Mouse (Mus musculus) limb, embryonic 14.5 days (tissue): ENCODE measurements at regions not wholly inside any gene's neighbourhood (a gene's known extent, or its start where the extent isn't known, plus 50 kb on each side); places are given as distances from the start of the nearest gene placed in this dataset.
"Not testable (repeated sequence)": the region's sequence is repeated elsewhere in the genome, so short reads cannot be mapped to it uniquely, and the experiment has no call there.

Source experiments
- ATAC-seq: fragments of 200-750 bp; cut with Nextera tagmentation; 2 replicates; pipeline ENCODE4 v1.8.0; 2017; ENCODE audit warnings: low read depth, moderate number of reproducible peaks, moderate TSS enrichment; ENCODE audit not compliant: low FRiP score
- DNase-seq: peaks from one replicate; pipeline ENCODE4 v3.0.0-alpha.2; 2015; ENCODE audit warnings: low spot score
- H3K27ac ChIP-seq: fragments of 300-500 bp; sonication (generic); replicated peaks from 2 replicates; pipeline ENCODE4 v1.5.1; 2014; ENCODE audit warnings: low read depth, mild to moderate bottlenecking, low read length, moderate library complexity, mixed read lengths
- H3K27me3 ChIP-seq: fragments of 300-500 bp; sonication (generic); 2 replicates; pipeline ENCODE4 v1.6.1; 2014; ENCODE audit warnings: low read length, mixed read lengths; ENCODE audit not compliant: control insufficient read depth, insufficient read depth
- H3K36me3 ChIP-seq: fragments of 300-500 bp; sonication (generic); 2 replicates; pipeline ENCODE4 v1.6.1; 2014; ENCODE audit warnings: mild to moderate bottlenecking, low read length, moderate library complexity, mixed read lengths; ENCODE audit not compliant: control insufficient read depth, insufficient read depth
- H3K4me1 ChIP-seq: fragments of 300-500 bp; sonication (generic); 2 replicates; pipeline ENCODE4 v1.6.1; 2014; ENCODE audit warnings: antibody characterized with exemption, low read length, mixed read lengths; ENCODE audit not compliant: control insufficient read depth, insufficient read depth
- H3K4me2 ChIP-seq: fragments of 300-500 bp; sonication (generic); replicated peaks from 2 replicates; pipeline ENCODE4 v1.6.1; 2014; ENCODE audit warnings: low read depth, mild to moderate bottlenecking, low read length, moderate library complexity; ENCODE audit not compliant: severe bottlenecking
- H3K4me3 ChIP-seq: fragments of 300-500 bp; sonication (generic); replicated peaks from 2 replicates; pipeline ENCODE4 v1.5.1; 2014; ENCODE audit warnings: low read length
- H3K9ac ChIP-seq: fragments of 300-500 bp; sonication (generic); 2 replicates; pipeline ENCODE4 v1.6.1; 2014; ENCODE audit warnings: mild to moderate bottlenecking, low read depth, low read length, moderate library complexity; ENCODE audit not compliant: severe bottlenecking
- H3K9me3 ChIP-seq: fragments of 300-500 bp; sonication (generic); 2 replicates; pipeline ENCODE4 v1.6.1; 2016; ENCODE audit warnings: low read length; ENCODE audit not compliant: control insufficient read depth
- POLR2A ChIP-seq: fragments of 200-500 bp; IDR thresholded peaks from 2 replicates; pipeline ENCODE4 v1.8.0; 2012; ENCODE audit warnings: inconsistent platforms, mild to moderate bottlenecking, moderate library complexity, borderline replicate concordance; ENCODE audit not compliant: insufficient read depth, insufficient read length; ENCODE audit errors: extremely low read depth
- WGBS: fragments of 180-500 bp; shearing (Covaris S2); extraction: QIAGEN DNeasy Blood & Tissue Kit; methylation state at CpG from one replicate; pipeline ENCODE4 v1.1.7; 2014; 5-methylcytosine and 5-hydroxymethylcytosine counted together

- WGBS: 45% methylated on average over 5 of the region's 5 CpGs
- H3K9me3 ChIP-seq: no peaks in the 10 kb centered on the region
- no peak overlapping the region for H3K4me3 ChIP-seq
- DNase-seq (no peak), ATAC-seq (no peak)
- TF ChIP-seq POLR2A: no peak
- peaks cover 33% of the 10 kb centered on the region for H3K4me1 ChIP-seq
- H3K27me3 ChIP-seq: no peaks in the 10 kb centered on the region
- H3K36me3 ChIP-seq: no peaks in the 10 kb centered on the region
- H3K9ac ChIP-seq: no peak overlapping the region
- H3K27ac ChIP-seq: no peak overlapping the region
- H3K4me2 ChIP-seq: no peak overlapping the region
These were observed 63.3 kb downstream of the Rhob start for GRCm38 (mm10) chr12:8436553-8436952.

DNA sequence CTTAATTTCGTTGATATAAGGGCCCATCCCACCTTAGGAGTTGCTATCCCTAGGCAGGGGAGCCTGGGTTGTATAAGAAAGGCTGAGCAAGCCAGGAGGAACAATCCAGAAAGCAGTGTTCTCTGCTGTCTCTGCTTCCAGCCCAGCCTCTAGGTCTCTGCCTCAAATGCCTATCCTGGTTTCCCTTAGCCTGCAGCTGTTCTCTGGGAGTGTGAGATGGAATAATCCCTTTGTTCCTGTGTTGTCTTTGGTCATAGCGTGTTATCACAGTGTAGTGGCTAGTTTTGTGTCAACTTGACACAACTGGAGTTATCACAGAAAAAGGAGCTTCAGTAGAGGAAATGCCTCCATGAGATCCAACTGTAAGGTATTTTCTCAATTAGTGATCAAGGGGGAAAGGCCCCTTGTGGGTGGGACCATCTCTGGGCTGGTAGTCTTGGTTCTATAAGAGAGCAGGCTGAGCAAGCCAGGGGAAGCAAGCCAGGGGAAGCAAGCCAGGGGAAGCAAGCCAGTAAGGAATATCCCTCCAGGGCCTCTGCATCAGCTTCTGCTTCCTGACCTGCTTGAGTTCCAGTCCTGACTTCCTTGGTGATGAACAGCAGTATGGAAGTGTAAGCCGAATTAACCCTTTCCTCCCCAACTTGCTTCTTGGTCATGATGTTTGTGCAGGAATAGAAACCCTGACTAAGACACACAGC, 64.0 kb downstream of the Rhob start:
- not testable (repeated sequence) for H3K4me2 ChIP-seq, H3K27me3 ChIP-seq, ATAC-seq, H3K9ac ChIP-seq, H3K36me3 ChIP-seq, H3K27ac ChIP-seq, H3K9me3 ChIP-seq, DNase-seq, H3K4me3 ChIP-seq
- 69% methylated on average over 3 of the region's 3 CpGs for WGBS
- peaks cover 29% of the 10 kb centered on the region for H3K4me1 ChIP-seq

GRCm38 (mm10) chr12:8428228-8428990, 71.4 kb downstream of the Rhob start:
- no peak overlapping the region for H3K4me2 ChIP-seq
- no peaks in the 10 kb centered on the region for H3K36me3 ChIP-seq
- no peaks in the 10 kb centered on the region for H3K9me3 ChIP-seq
- H3K27me3 ChIP-seq: no peaks in the 10 kb centered on the region
- H3K4me3 ChIP-seq: no peak overlapping the region
- no peak for DNase-seq
- WGBS: 70% methylated on average over 5 of the region's 5 CpGs
- H3K4me1 ChIP-seq: peaks cover 13% of the 10 kb centered on the region
- ATAC-seq: no peak
- no peak overlapping the region for H3K9ac ChIP-seq
- TF ChIP-seq POLR2A: no peak
- no peak overlapping the region for H3K27ac ChIP-seq

DNA sequence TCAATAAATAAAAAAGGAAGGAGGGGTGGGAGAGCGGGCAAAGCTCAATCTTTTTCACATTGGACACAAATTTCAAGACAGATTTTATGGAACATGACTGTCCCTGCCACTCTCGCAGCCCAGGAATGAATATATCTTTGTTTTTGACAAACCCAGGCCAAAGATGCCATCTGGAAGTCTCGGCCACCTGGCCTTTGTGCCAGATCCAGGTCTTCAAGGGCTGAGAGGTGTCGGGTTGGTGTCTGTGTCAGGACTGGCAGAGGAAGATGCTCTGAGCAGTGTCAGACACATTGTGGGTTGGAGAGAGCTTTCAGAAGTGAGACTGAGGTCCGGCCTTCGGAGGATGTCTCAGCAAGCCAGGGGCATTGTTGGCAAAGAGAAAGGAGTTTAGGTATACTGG, 75.3 kb downstream of the Rhob start:
- Histone ChIP-seq H3K9me3 (no peaks in the 10 kb centered on the region), H3K27me3 (no peaks in the 10 kb centered on the region), H3K9ac (no peak overlapping the region), H3K36me3 (no peaks in the 10 kb centered on the region), H3K27ac (no peak overlapping the region), H3K4me3 (no peak overlapping the region), H3K4me1 (no peaks in the 10 kb centered on the region), H3K4me2 (no peak overlapping the region)
- ATAC-seq (no peak), DNase-seq (no peak)
- 94% methylated on average over 6 of the region's 6 CpGs for WGBS
- no peak for TF ChIP-seq POLR2A

GRCm38 (mm10) chr12:8422676-8423075, 77.1 kb downstream of the Rhob start:
- H3K27me3 ChIP-seq: no peaks in the 10 kb centered on the region
- ATAC-seq (no peak), DNase-seq (no peak)
- no peak overlapping the region for H3K27ac ChIP-seq
- 36% methylated on average over 5 of the region's 5 CpGs for WGBS
- H3K4me1 ChIP-seq: no peaks in the 10 kb centered on the region
- H3K9me3 ChIP-seq: no peaks in the 10 kb centered on the region
- no peaks in the 10 kb centered on the region for H3K36me3 ChIP-seq
- no peak overlapping the region for H3K4me2 ChIP-seq
- H3K9ac ChIP-seq: no peak overlapping the region
- no peak overlapping the region for H3K4me3 ChIP-seq
- TF ChIP-seq POLR2A: no peak
